Mouse (Mus musculus) intestine, embryonic 14.5 days (tissue): Measurements from ENCODE around the gene Gm6583. TPM values are rescaled to one million over a fixed set of nuclear protein-coding genes. Genes with fewer than 3 reads are reported as not detected.
A peak's percentile ranks its signal among the peaks of the same experiment; 100 is the strongest.

ENCODE experiments used
- ATAC-seq: fragments of 200-750 bp; cut with Nextera tagmentation; replicated peaks from 2 replicates; pipeline ENCODE4 v1.8.0; 2017; ENCODE audit warnings: low read depth, moderate number of reproducible peaks, moderate TSS enrichment, moderate library complexity; ENCODE audit not compliant: low FRiP score, low TSS enrichment
- DNase-seq: peaks from one replicate; pipeline ENCODE4 v3.0.0-alpha.2; 2018; ENCODE audit warnings: low spot score
- H3K27ac ChIP-seq: fragments of 300-500 bp; sonication (generic); 2 replicates; pipeline ENCODE4 v1.5.1; 2014; ENCODE audit warnings: low read depth, mild to moderate bottlenecking, control low read depth
- H3K27me3 ChIP-seq: fragments of 300-500 bp; sonication (generic); replicated peaks from 2 replicates; pipeline ENCODE4 v1.6.1; 2014; ENCODE audit warnings: low read length, control low read depth; ENCODE audit not compliant: control insufficient read depth, insufficient read depth
- H3K36me3 ChIP-seq: fragments of 300-500 bp; sonication (generic); 2 replicates; pipeline ENCODE4 v1.6.1; 2014; ENCODE audit warnings: low read length, control low read depth; ENCODE audit not compliant: control insufficient read depth, insufficient read depth
- H3K4me1 ChIP-seq: fragments of 300-500 bp; sonication (generic); replicated peaks from 2 replicates; pipeline ENCODE4 v1.6.1; 2014; ENCODE audit warnings: low read length, control low read depth, mixed read lengths; ENCODE audit not compliant: control insufficient read depth, insufficient read depth
- H3K4me2 ChIP-seq: fragments of 300-500 bp; sonication (generic); 2 replicates; pipeline ENCODE4 v1.6.1; 2014; ENCODE audit warnings: low read length
- H3K4me3 ChIP-seq: fragments of 300-500 bp; sonication (generic); 2 replicates; pipeline ENCODE4 v1.5.1; 2014; ENCODE audit warnings: low read depth, low read length, control low read depth, mixed read lengths
- H3K9ac ChIP-seq: fragments of 300-500 bp; sonication (generic); 2 replicates; pipeline ENCODE4 v1.6.1; 2014; ENCODE audit warnings: mild to moderate bottlenecking, low read length
- H3K9me3 ChIP-seq: fragments of 300-500 bp; sonication (generic); 2 replicates; pipeline ENCODE4 v1.6.1; 2016; ENCODE audit warnings: low read length, control low read depth; ENCODE audit not compliant: control insufficient read depth
- WGBS: fragments of 180-500 bp; shearing (Covaris S2); extraction: QIAGEN DNeasy Blood & Tissue Kit; methylation state at CpG from one replicate; pipeline ENCODE4 v1.1.7; 2014; 5-methylcytosine and 5-hydroxymethylcytosine counted together
- polyA plus RNA-seq: library from polyadenylated mRNA; unstranded; fragments of >200 nt; fragmentation: Nextera tagmentation; extraction: Ambion mirVana; gene quantifications from 2 replicates; pipeline ENCODE4 v1.2.1, GENCODE M21; 2014

The Gm6583 gene
- polyA plus RNA-seq = 0.11 and 0.54 TPM in 2 replicates

DNA sequence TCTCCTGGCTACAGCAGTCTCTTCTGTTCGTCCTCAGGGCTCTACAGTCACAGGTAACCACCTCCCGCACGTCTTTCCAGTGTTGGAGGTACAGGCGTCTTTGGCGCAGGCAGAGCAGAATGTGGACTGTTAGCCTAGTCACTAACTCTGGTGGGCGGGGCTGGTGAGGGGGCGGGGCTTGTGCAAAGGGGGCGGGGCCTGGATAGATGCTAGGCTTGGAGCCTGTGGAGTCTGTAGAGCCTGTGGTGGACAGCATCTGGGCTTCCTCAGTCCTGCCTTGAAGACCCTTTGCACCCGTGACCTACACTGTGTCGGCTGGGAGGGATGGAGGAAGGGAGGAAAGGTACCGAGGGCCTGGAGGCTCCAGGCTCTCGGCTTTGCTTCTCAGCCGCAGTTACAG, at the start of gene Gm6583:
Gene Gm6583, minus strand, starts transcription at position 124 of the 400 bp plus-strand sequence.
- no peaks in the 10 kb centered on the region for H3K4me1 ChIP-seq
- H3K27ac ChIP-seq = no peak within 1 kb of the TSS
- no peaks in the 10 kb centered on the region for H3K9me3 ChIP-seq
- no peaks in the 10 kb centered on the region for H3K27me3 ChIP-seq
- no peak within 1 kb of the TSS for H3K9ac ChIP-seq
- no peak within 1 kb of the TSS for H3K4me2 ChIP-seq
- peaks cover 49% of the 10 kb centered on the region for H3K36me3 ChIP-seq
- 60% methylated on average over 13 of the region's 13 CpGs for WGBS
- DNase-seq = no peak
- no peak for ATAC-seq
- H3K4me3 ChIP-seq = no peak within 1 kb of the TSS

DNA sequence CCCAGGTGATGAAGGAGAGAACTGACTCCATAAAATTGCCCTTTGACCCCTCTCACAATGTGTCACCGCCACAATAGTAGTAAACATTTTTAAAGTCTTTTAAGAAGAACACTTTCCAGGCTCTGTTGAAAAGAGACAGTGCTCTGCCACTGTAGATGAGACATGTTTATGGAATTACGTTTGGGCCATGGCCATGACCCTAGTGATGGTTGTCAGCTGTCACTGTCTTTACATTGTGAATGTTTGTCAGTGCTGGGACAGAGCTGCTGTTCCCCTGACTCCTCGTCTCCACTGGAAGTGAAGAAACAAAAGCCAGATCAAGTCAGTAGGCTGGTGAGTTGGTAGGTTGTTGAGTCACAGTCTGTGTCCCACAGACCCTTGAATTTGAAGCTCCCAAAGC, 46.6 kb upstream of the Gm6583 start:
- H3K36me3 ChIP-seq = no peaks in the 10 kb centered on the region
- no peak overlapping the region for H3K27ac ChIP-seq
- WGBS = 35% methylated on average over 3 of the region's 3 CpGs
- H3K27me3 ChIP-seq = no peaks in the 10 kb centered on the region
- no peaks in the 10 kb centered on the region for H3K4me1 ChIP-seq
- ATAC-seq (no peak), DNase-seq (no peak)
- H3K9ac ChIP-seq = no peak overlapping the region
- no peaks in the 10 kb centered on the region for H3K9me3 ChIP-seq
- H3K4me3 ChIP-seq = no peak overlapping the region
- no peak overlapping the region for H3K4me2 ChIP-seq

DNA sequence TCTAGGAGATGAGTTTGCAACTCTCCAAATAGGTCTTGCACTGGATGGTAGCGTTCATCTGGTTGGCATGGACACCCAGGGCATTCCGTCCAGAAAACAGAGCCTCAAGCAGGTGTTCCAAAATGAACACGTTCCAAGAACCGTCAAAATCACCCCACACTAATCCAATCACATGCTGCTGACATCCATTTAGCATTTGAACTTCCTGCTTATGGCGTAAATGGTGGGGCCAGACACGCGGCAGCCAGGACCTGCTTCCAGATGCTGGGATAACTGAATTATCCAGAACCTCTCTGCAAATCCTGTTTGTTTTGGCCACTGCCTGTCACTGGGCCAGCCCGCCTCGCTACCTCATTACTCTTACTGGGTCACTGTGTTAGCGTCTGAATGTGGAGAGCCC, 43.5 kb upstream of the Gm6583 start:
- ATAC-seq (no peak), DNase-seq (no peak)

DNA sequence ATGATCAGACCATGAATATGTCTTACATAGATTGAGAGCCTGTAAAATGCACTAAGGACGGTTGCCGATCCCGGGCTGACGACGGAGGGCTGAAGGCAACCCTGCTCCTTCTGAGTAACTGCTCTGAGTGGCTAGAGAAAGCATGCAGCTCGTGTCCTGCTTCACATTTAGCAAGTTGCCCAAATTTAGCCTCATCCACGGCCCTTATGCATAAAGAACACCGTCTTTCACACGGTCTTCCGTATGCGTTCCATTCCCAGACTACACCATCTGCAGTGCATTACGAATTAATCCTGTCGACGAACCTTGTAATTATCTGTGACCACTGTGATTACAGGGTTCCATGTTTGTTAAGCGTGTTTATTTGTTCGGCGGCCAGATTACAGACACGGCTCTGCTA, 40.2 kb upstream of the Gm6583 start:
- Histone ChIP-seq H3K36me3 (no peaks in the 10 kb centered on the region), H3K4me1 (peaks cover 4% of the 10 kb centered on the region; the same call in 1 of the 2 replicates), H3K4me2 (no peak overlapping the region), H3K27me3 (peaks cover 17% of the 10 kb centered on the region), H3K9ac (no peak overlapping the region), H3K27ac (no peak overlapping the region), H3K4me3 (no peak overlapping the region), H3K9me3 (no peaks in the 10 kb centered on the region)
- WGBS = 73% methylated on average over 18 of the region's 18 CpGs
- DNase-seq (no peak), ATAC-seq (no peak)

More for the DNA sequence above, 43.5 kb upstream of the Gm6583 start:
- Histone ChIP-seq H3K4me1 (no peaks in the 10 kb centered on the region), H3K36me3 (no peaks in the 10 kb centered on the region), H3K9me3 (no peaks in the 10 kb centered on the region), H3K27me3 (no peaks in the 10 kb centered on the region), H3K27ac (no peak overlapping the region), H3K4me3 (no peak overlapping the region), H3K4me2 (no peak overlapping the region), H3K9ac (no peak overlapping the region)
- 61% methylated on average over 10 of the region's 10 CpGs for WGBS

DNA sequence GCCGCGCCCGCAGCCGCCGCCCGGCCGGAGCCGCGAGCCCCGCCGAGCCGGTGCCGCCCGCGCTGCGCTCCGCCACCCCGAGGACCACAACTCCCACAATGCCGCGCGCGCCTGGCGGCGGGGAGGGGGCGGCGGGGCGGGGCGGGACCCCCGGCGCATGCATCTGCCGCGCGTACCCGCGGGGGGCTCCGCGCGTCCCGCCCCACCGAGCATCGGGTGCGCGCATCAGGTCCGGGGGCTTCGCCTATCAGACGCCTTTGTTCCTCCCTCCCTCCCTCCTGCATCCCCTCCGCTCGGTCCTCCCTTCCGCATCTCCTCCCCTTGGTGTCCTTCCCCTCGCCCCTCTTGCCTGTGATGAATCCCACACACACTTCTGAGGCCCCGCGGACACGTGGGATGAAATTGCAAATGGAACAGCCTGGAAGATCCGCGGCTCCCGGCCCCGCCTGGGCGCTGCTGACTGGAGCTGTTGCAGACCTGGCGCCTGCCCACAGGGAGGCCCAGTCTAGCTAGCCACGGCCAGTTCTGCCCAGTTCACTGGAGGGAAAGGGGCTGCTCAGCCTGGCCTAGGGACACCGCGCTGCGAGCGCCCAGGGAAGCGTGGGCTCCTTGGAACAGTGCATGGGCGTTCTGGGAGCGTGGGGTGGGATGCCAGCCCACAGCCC, 39.1 kb upstream of the Gm6583 start, which contains the start of gene Asphd2:
Gene Asphd2, minus strand, starts transcription at position 88 of the 665 bp plus-strand sequence.
- Histone ChIP-seq H3K27me3 (peaks cover 17% of the 10 kb centered on the region), H3K9me3 (no peaks in the 10 kb centered on the region), H3K4me2 (peak within 1 kb of the TSS; percentile 50), H3K9ac (peak within 1 kb of the TSS; percentile 52), H3K4me1 (peaks cover 4% of the 10 kb centered on the region; the same call in 1 of the 2 replicates), H3K36me3 (no peaks in the 10 kb centered on the region), H3K27ac (peak within 1 kb of the TSS; percentile 43), H3K4me3 (peak within 1 kb of the TSS; percentile 50)
- DNase-seq (peak; percentile 87), ATAC-seq (peak; percentile 86)
- 1% methylated on average over 41 of the region's 67 CpGs for WGBS

DNA sequence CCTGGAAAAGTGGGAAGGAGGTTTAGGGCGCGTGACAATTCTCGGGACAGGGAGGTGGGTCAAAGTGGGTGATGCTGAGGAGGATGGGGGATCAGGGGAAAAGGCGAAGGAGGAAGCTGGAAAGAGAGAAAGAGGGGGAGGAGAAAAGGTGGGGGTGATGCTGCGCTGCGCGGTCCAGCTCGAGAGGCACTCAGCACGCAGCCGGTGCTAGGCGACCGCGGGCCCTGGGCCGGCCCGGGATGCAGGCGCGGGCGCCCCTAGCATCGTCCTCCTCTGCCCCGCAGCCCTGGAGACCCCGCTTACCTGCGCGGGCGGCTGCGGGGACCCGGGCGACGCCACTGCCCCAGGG, 38.6 kb upstream of the Gm6583 start:
- WGBS = 2% methylated on average over 20 of the region's 28 CpGs
- ATAC-seq (peak; percentile 71), DNase-seq (no peak)
- Histone ChIP-seq H3K4me1 (peaks cover 4% of the 10 kb centered on the region; the same call in 1 of the 2 replicates), H3K9ac (peak overlapping the region; percentile 52), H3K27me3 (peaks cover 17% of the 10 kb centered on the region), H3K27ac (no peak overlapping the region), H3K4me2 (peak overlapping the region; percentile 50), H3K36me3 (no peaks in the 10 kb centered on the region), H3K4me3 (peak overlapping the region; percentile 50), H3K9me3 (no peaks in the 10 kb centered on the region)

DNA sequence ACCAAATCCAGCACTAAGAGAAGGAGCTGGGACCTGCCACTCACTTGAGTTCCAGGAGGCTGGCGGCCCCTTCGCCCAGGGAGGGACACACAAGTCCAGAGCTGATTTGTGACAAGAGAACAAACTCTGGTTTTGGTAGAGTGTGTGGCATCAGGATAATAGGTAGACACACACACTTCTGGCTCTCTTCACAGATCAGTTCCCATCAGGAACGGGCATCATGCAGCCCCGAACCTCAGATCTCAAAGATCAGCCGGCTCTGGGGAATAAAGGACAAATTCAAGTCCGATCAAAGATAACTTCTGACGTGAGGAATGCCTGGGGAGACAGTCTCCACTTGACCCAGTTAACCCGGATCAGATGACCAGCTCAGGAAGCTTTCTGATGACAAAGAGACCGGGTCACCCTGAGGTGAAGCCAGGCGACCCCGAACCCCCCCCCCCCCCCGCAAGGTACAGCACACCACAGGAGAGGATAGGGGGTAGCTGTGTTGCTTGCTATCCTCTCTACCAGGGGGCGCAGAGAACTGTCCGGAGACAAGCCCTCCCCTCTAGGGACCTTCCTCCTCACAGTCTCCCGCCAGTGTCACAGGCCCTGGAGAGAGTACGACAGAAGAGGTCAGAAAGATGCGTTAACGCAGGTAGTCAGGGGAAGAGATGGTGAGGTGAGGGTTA, 38.0 kb upstream of the Gm6583 start:
- H3K4me1 ChIP-seq = peaks cover 4% of the 10 kb centered on the region; the same call in 1 of the 2 replicates
- H3K9ac ChIP-seq = peak overlapping the region; percentile 52

DNA sequence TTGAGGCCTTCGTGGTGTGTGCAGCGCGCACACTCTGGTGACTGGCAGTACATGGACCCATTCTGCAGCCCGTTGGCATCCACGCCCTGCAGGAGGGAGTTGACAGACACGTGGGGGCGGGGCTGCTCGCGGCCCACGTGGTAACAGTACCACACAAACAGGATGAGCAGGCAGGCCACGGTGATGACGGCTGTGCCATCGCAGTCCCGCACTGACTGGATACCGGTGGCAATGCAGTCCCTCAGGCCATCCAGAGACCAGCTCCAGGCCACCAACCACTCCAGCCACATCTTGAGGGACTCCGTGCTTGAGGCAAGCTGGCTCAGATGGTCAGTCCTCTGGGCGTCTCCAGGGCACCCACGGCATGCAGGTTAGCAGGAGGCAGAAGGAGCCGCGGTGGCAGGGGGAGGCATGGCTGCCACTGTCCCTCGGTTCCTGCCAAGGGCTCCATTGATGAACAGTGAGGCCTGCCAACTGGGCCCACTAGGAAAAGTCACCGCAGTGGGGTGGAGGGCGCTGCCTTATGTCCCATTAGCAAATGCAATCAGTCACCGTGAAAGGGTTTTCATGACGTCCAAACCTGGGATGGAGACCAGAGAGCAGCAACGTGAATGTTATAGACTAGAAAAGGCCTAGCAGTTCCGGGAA, 36.0 kb upstream of the Gm6583 start:
- 67% methylated on average over 27 of the region's 27 CpGs for WGBS
- DNase-seq = no peak
- no peak for ATAC-seq
- Histone ChIP-seq H3K9ac (no peak overlapping the region), H3K4me2 (no peak overlapping the region), H3K4me1 (peaks cover 4% of the 10 kb centered on the region; the same call in 1 of the 2 replicates), H3K36me3 (no peaks in the 10 kb centered on the region), H3K27me3 (peaks cover 17% of the 10 kb centered on the region), H3K9me3 (no peaks in the 10 kb centered on the region), H3K4me3 (no peak overlapping the region), H3K27ac (no peak overlapping the region)

More for the DNA sequence above, 38.0 kb upstream of the Gm6583 start:
- ATAC-seq (no peak), DNase-seq (no peak)
- Histone ChIP-seq H3K36me3 (no peaks in the 10 kb centered on the region), H3K9me3 (no peaks in the 10 kb centered on the region), H3K4me2 (peak overlapping the region; percentile 50), H3K27ac (no peak overlapping the region), H3K27me3 (peaks cover 17% of the 10 kb centered on the region), H3K4me3 (peak overlapping the region; percentile 50)
- 15% methylated on average over 16 of the region's 18 CpGs for WGBS
